Mouse (Mus musculus) midbrain, embryonic 11.5 days (tissue): ENCODE results near the gene Cenpj. TPM values are rescaled to one million over a fixed set of nuclear protein-coding genes. Genes with fewer than 3 reads are reported as not detected.
A peak's percentile ranks its signal among the peaks of the same experiment; 100 is the strongest.

ENCODE experiments used
- ATAC-seq: fragments of 200-750 bp; cut with Nextera tagmentation; 2 replicates; pipeline ENCODE4 v1.8.0; 2017; ENCODE audit warnings: moderate TSS enrichment, moderate library complexity; ENCODE audit not compliant: low FRiP score
- DNase-seq: peaks from one replicate; pipeline ENCODE4 v3.0.0; 2015; ENCODE audit warnings: low spot score; ENCODE audit errors: missing footprints
- H3K27ac ChIP-seq: fragments of 300-500 bp; sonication (generic); 2 replicates; pipeline ENCODE4 v1.5.1; 2014; ENCODE audit warnings: low read depth, low read length
- H3K27me3 ChIP-seq: fragments of 300-500 bp; sonication (generic); 2 replicates; pipeline ENCODE4 v1.6.1; 2014; ENCODE audit warnings: mild to moderate bottlenecking, low read length, moderate library complexity, mixed read lengths; ENCODE audit not compliant: control insufficient read depth, insufficient read depth
- H3K36me3 ChIP-seq: fragments of 300-500 bp; sonication (generic); 2 replicates; pipeline ENCODE4 v1.6.1; 2014; ENCODE audit warnings: mild to moderate bottlenecking, low read length, moderate library complexity, mixed read lengths; ENCODE audit not compliant: control insufficient read depth, insufficient read depth
- H3K4me1 ChIP-seq: fragments of 300-500 bp; sonication (generic); 2 replicates; pipeline ENCODE4 v1.6.1; 2014; ENCODE audit warnings: low read length; ENCODE audit not compliant: control insufficient read depth, insufficient read depth
- H3K4me2 ChIP-seq: fragments of 300-500 bp; sonication (generic); 2 replicates; pipeline ENCODE4 v1.6.1; 2014; ENCODE audit warnings: mild to moderate bottlenecking, moderate library complexity
- H3K4me3 ChIP-seq: fragments of 300-500 bp; sonication (generic); 2 replicates; pipeline ENCODE4 v1.5.1; 2014; ENCODE audit warnings: low read depth, low read length
- H3K9ac ChIP-seq: fragments of 300-500 bp; sonication (generic); 2 replicates; pipeline ENCODE4 v1.6.1; 2014; ENCODE audit warnings: low read length
- H3K9me3 ChIP-seq: fragments of 300-500 bp; sonication (generic); 2 replicates; pipeline ENCODE4 v1.6.1; 2016; ENCODE audit warnings: low read length; ENCODE audit not compliant: control insufficient read depth
- WGBS: fragments of 180-500 bp; shearing (Covaris S2); extraction: QIAGEN DNeasy Blood & Tissue Kit; methylation state at CpG from one replicate; pipeline ENCODE4 v1.1.7; 2014; 5-methylcytosine and 5-hydroxymethylcytosine counted together
- polyA plus RNA-seq: library from polyadenylated mRNA; unstranded; fragments of >200 nt; fragmentation: Nextera tagmentation; extraction: Ambion mirVana; gene quantifications from 2 replicates; pipeline ENCODE4 v1.2.1, GENCODE M21; 2014

The Cenpj gene
- polyA plus RNA-seq, 1 experiment from 2014 or later, result 24.4 TPM

DNA sequence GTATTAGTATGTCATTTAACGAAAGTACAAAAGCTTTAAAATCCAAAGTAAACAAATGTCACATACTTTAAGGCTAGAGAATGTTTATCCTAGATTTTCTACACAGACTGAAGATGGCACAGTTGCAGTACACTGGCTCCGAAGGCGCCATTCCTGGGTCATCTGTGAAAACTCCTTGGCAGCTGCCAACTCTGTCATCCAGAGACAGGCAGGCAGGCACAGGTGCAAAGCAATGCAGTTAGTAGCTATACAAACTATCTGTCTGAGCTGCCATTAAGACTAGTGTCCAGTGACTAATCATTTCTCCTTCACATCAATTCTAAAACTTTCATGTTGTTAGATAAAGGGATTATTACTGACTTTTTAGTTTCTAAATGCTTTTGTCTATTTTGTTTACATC lies 16.1 kb downstream of the Cenpj start:
- no peak overlapping the region for H3K9ac ChIP-seq
- H3K36me3 ChIP-seq, result peaks cover 11% of the 10 kb centered on the region; the same call in 1 of the 2 replicates
- ATAC-seq (no peak), DNase-seq (no peak)
- H3K4me3 ChIP-seq, result no peak overlapping the region
- no peaks in the 10 kb centered on the region for H3K4me1 ChIP-seq
- no peak overlapping the region for H3K27ac ChIP-seq
- 94% methylated on average over 3 of the region's 3 CpGs for WGBS
- no peak overlapping the region for H3K4me2 ChIP-seq
- H3K27me3 ChIP-seq, result no peaks in the 10 kb centered on the region
- no peaks in the 10 kb centered on the region for H3K9me3 ChIP-seq

DNA sequence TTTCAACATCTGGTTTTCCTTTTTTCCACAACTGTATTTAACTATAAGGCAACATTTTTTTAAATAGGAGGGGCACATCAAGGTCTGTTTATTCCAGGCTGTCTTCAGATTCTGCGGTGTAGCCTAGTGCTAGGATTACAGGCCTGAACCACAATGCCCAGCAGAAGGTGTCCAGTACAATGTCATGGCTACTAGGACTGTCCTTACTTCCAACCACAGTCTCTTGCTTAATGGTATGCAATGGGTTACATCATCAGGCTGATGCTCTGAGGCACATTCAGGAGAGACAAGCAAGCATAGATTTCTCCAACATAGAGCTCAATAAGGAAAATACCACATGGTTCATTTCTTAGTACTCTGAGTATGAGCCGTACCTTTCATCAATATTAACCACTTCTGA lies 20.5 kb downstream of the Cenpj start:
- H3K9me3 ChIP-seq, result no peaks in the 10 kb centered on the region
- DNase-seq (no peak), ATAC-seq (no peak)
- H3K27me3 ChIP-seq, result no peaks in the 10 kb centered on the region
- H3K4me2 ChIP-seq, result no peak overlapping the region
- no peaks in the 10 kb centered on the region for H3K4me1 ChIP-seq
- no peak overlapping the region for H3K9ac ChIP-seq
- peaks cover 13% of the 10 kb centered on the region; the same call in 1 of the 2 replicates for H3K36me3 ChIP-seq
- 96% methylated on average over 2 of the region's 2 CpGs for WGBS
- H3K27ac ChIP-seq, result no peak overlapping the region
- H3K4me3 ChIP-seq, result no peak overlapping the region

DNA sequence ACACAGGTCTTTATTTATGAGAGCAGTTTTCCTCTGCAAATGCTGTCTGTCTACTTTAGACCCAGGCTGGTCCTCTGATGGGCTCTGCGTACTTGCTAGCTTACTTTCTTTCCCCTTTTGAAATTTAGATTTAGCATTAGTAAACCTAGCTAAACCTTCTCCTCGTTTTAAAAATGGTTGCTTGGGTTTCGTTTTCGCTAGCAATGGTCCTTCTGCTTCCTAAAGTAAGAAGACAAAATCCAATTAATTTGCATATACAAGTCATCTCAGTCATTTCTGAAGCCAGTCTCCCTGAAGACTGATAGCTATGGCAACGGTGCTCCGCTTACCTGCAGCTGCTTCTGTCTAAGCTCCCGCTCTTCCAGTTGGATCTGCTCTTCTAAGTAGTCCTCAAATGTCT lies 21.9 kb downstream of the Cenpj start:
- H3K36me3 ChIP-seq, result peaks cover 12% of the 10 kb centered on the region; the same call in 1 of the 2 replicates
- no peak overlapping the region for H3K27ac ChIP-seq
- DNase-seq, result no peak
- ATAC-seq, result no peak
- no peak overlapping the region for H3K9ac ChIP-seq
- 97% methylated on average over 7 of the region's 7 CpGs for WGBS
- H3K4me2 ChIP-seq, result no peak overlapping the region
- H3K27me3 ChIP-seq, result no peaks in the 10 kb centered on the region
- no peak overlapping the region for H3K4me3 ChIP-seq
- no peaks in the 10 kb centered on the region for H3K4me1 ChIP-seq
- no peaks in the 10 kb centered on the region for H3K9me3 ChIP-seq

DNA sequence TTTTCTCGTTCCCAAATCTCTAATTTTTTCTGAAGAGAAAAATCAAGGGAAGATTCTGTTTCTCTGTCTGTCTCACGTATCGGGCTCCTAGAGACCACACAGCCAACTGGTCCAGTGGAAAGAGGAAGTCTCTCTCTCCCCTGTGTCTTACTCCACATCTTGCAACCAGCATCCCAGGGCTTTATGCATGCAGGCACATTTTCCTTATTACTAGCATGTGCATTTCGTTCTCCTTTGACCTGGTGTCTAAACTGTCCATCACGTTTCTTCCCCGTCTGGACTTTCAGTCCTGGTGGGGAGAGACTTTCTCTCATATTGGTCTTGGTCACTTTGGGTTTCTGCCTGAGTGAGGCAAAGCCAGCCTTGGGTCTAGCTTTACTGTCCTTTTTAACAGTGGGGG lies 22.3 kb downstream of the Cenpj start:
- Histone ChIP-seq H3K9ac (no peak overlapping the region), H3K9me3 (no peaks in the 10 kb centered on the region), H3K4me3 (no peak overlapping the region), H3K27ac (no peak overlapping the region), H3K36me3 (peaks cover 11% of the 10 kb centered on the region; the same call in 1 of the 2 replicates), H3K27me3 (no peaks in the 10 kb centered on the region), H3K4me2 (no peak overlapping the region), H3K4me1 (no peaks in the 10 kb centered on the region)
- no peak for DNase-seq
- ATAC-seq, result no peak
- WGBS, result 91% methylated on average over 6 of the region's 6 CpGs

DNA sequence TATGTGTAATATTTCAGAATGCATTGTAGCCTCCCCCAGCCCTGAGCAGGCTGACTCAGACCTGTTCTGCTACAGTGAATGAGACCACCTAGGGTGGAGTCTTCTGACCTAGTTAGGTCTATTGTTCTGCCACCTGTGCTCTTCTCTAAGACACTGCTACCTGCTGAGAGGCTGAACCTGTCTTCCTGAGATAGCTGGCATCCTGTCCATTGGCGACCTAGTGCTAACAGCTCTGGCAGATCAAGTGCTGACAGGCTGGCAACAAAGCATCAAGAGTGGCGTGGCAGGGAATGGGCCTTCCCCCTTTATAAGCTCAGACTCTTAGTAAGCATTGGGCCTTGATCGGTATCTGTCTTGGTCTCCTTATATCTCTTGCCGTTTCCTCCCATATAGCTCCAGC lies 24.3 kb downstream of the Cenpj start:
- Histone ChIP-seq H3K27ac (no peak overlapping the region), H3K36me3 (peaks cover 9% of the 10 kb centered on the region; the same call in 1 of the 2 replicates), H3K9me3 (no peaks in the 10 kb centered on the region), H3K4me3 (no peak overlapping the region), H3K4me1 (no peaks in the 10 kb centered on the region), H3K9ac (no peak overlapping the region), H3K27me3 (no peaks in the 10 kb centered on the region), H3K4me2 (no peak overlapping the region)
- ATAC-seq (no peak), DNase-seq (no peak)
- WGBS, result 90% methylated on average over 4 of the region's 4 CpGs

DNA sequence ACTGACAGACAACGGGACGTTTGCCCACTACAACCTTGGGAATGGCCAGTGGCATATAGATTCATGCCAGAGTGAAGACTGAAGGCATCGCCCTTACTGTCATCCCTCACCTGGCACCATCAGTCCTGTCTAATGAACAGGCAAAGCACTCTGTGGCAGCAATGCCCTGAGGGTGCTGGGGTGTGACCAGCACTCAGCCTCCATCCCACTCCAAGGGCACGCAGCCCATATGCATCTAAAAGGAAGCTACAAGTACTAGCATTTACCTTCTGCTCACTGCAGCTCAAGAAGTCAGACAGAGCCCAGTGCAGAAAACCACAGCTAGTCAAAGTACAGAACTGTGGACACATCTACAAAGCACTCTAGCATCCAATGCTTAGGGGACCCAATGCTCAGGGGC lies 29.7 kb downstream of the Cenpj start:
- Histone ChIP-seq H3K4me1 (no peaks in the 10 kb centered on the region), H3K9ac (no peak overlapping the region), H3K4me2 (no peak overlapping the region), H3K27me3 (no peaks in the 10 kb centered on the region), H3K36me3 (0 out of 2 replicates have a peak, but pooled peaks cover 2% of the 10 kb centered on the region), H3K4me3 (no peak overlapping the region), H3K27ac (no peak overlapping the region), H3K9me3 (no peaks in the 10 kb centered on the region)
- no peak for DNase-seq
- ATAC-seq, result no peak
- WGBS, result 93% methylated on average over 4 of the region's 4 CpGs

DNA sequence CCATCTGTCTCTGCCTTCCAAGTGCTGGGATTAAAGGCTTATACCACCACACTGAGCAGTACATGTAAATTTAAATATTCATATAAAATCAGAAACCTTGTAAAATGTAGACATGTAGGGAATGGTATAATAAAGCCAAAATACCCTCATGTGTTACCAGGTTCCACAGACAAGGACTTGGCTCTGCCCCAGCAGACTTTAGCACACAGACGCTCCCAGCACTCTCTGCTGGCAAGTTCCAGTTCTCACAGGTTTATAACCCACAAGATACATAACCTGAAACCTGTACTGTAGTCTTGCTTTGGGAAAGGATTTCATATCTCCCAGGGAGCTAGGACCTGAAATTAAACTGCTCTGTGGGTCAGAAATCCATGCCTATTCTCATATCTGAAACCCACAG lies 30.3 kb downstream of the Cenpj start:
- no peaks in the 10 kb centered on the region for H3K27me3 ChIP-seq
- no peak for DNase-seq

DNA sequence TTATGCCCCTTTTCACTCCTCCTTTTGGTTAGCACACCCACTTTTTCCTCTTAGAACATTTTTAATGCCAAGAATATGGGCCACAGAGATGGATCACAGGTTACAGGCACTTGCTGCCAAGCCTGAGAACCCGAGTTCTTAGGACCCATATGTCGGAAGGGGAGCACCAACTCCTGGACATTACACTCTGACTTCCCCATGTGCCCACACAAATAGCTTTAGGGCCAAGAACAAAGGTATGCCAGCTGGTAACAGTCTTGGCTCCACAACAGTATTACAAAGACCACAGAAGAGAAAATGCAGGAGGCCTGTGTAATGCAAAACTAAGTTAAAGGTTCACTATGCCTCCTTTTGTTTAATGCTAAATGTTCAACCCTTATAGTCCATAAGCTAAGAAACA lies 44.4 kb downstream of the Cenpj start:
- H3K4me2 ChIP-seq, result no peak overlapping the region
- no peak overlapping the region for H3K27ac ChIP-seq
- H3K4me3 ChIP-seq, result no peak overlapping the region
- H3K9ac ChIP-seq, result no peak overlapping the region
- no peak for DNase-seq
- WGBS, result 87% methylated on average over 2 of the region's 2 CpGs
- ATAC-seq, result no peak
- peaks cover 11% of the 10 kb centered on the region; the same call in 1 of the 2 replicates for H3K36me3 ChIP-seq
- no peaks in the 10 kb centered on the region for H3K4me1 ChIP-seq
- no peaks in the 10 kb centered on the region for H3K27me3 ChIP-seq
- H3K9me3 ChIP-seq, result no peaks in the 10 kb centered on the region

More for the DNA sequence above, 30.3 kb downstream of the Cenpj start:
- no peak for ATAC-seq
- no peak overlapping the region for H3K4me2 ChIP-seq
- H3K27ac ChIP-seq, result no peak overlapping the region
- no peaks in the 10 kb centered on the region for H3K9me3 ChIP-seq
- H3K4me1 ChIP-seq, result no peaks in the 10 kb centered on the region
- H3K4me3 ChIP-seq, result no peak overlapping the region
- 0 out of 2 replicates have a peak, but pooled peaks cover 2% of the 10 kb centered on the region for H3K36me3 ChIP-seq
- whole genome bisulfite sequencing, result 97% methylated on average over 1 of the region's 1 CpGs
- H3K9ac ChIP-seq, result no peak overlapping the region

DNA sequence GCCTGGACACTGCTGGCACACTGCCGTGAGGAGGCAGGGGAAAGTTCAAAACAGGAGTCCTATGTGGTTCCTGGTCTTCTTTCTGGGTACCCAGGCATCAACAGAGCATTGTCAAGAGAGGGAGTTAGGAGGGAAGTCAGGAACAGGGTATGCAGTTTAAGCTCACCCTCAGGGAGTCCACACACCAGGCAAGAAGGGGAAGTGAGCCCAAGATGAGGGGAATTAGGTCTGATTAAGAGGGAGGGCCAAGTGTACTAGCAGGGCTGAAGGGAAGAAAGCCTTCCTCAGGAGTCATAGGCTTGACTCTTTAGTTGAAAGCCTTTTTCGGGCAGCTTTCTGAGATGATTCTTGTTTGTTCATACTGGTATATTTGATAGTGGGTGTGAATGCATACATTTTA lies 60.5 kb downstream of the Cenpj start:
- DNase-seq, result no peak
- Histone ChIP-seq H3K36me3 (no peaks in the 10 kb centered on the region), H3K9me3 (no peaks in the 10 kb centered on the region), H3K4me1 (no peaks in the 10 kb centered on the region), H3K4me2 (no peak overlapping the region), H3K4me3 (no peak overlapping the region), H3K9ac (no peak overlapping the region), H3K27me3 (no peaks in the 10 kb centered on the region), H3K27ac (no peak overlapping the region)
- WGBS, result 90% methylated on average over 2 of the region's 2 CpGs
- ATAC-seq, result no peak

DNA sequence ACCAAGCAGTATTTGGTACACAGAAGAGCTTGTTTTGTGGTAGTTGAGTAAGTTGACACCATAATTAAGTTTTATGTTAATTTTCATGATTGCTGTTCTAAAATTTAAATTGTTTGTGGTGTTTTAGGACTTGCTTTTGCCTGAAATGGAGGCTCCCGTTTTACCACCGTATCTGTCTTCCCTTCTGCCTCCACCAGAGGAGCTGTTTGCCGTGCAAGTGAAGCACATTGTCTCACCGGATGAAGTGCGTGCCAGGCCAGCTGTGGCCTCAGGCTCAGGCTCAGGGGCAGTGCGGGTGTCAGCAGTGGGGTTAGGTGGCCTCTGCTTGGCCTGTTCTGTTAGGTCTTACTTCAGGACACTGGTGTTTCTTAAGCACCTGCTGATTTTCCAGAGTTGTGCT lies 63.1 kb downstream of the Cenpj start:
- ATAC-seq, result peak; percentile 57; the same call in 1 of the 2 replicates
- 36% methylated on average over 6 of the region's 6 CpGs for WGBS

More for the DNA sequence above, 63.1 kb downstream of the Cenpj start:
- no peaks in the 10 kb centered on the region for H3K36me3 ChIP-seq
- H3K9me3 ChIP-seq, result no peaks in the 10 kb centered on the region
- no peak overlapping the region for H3K4me2 ChIP-seq
- DNase-seq, result peak; percentile 88
- H3K4me1 ChIP-seq, result no peaks in the 10 kb centered on the region
- H3K27ac ChIP-seq, result no peak overlapping the region
- H3K4me3 ChIP-seq, result no peak overlapping the region
- no peaks in the 10 kb centered on the region for H3K27me3 ChIP-seq
- H3K9ac ChIP-seq, result no peak overlapping the region
